Mouse (Mus musculus) embryonic facial prominence, embryonic 15.5 days (tissue): ENCODE measurements around the gene Plgrkt. TPM values are rescaled to one million over a fixed set of nuclear protein-coding genes. Genes with fewer than 3 reads are reported as not detected.

Experiments used
- ATAC-seq: fragments of 200-750 bp; cut with Nextera tagmentation; 2 replicates; pipeline ENCODE4 v1.8.0; 2017; ENCODE audit warnings: low read depth, moderate TSS enrichment; ENCODE audit not compliant: insufficient number of reproducible peaks, low FRiP score, low TSS enrichment
- H3K27ac ChIP-seq: fragments of 300-500 bp; sonication (generic); replicated peaks from 2 replicates; pipeline ENCODE4 v1.5.1; 2015; ENCODE audit warnings: mild to moderate bottlenecking, inconsistent platforms
- H3K27me3 ChIP-seq: fragments of 300-500 bp; sonication (generic); 2 replicates; pipeline ENCODE4 v1.6.1; 2015; ENCODE audit warnings: inconsistent platforms
- H3K36me3 ChIP-seq: fragments of 300-500 bp; sonication (generic); 2 replicates; pipeline ENCODE4 v1.6.1; 2015; ENCODE audit warnings: mild to moderate bottlenecking, inconsistent platforms
- H3K4me1 ChIP-seq: fragments of 300-500 bp; sonication (generic); 2 replicates; pipeline ENCODE4 v1.6.1; 2015; ENCODE audit warnings: inconsistent platforms
- H3K4me2 ChIP-seq: fragments of 300-500 bp; sonication (generic); replicated peaks from 2 replicates; pipeline ENCODE4 v1.6.1; 2015; ENCODE audit warnings: mild to moderate bottlenecking, inconsistent platforms
- H3K4me3 ChIP-seq: fragments of 300-500 bp; sonication (generic); replicated peaks from 2 replicates; pipeline ENCODE4 v1.5.1; 2015; ENCODE audit warnings: mild to moderate bottlenecking, inconsistent platforms
- H3K9ac ChIP-seq: fragments of 300-500 bp; sonication (generic); 2 replicates; pipeline ENCODE4 v1.6.1; 2015; ENCODE audit warnings: inconsistent platforms
- H3K9me3 ChIP-seq: fragments of 300-500 bp; sonication (generic); replicated peaks from 2 replicates; pipeline ENCODE4 v1.6.1; 2016; ENCODE audit warnings: inconsistent platforms
- WGBS: fragments of 180-500 bp; shearing (Covaris S2); methylation state at CpG from one replicate; pipeline ENCODE4 v1.1.7; 2015; 5-methylcytosine and 5-hydroxymethylcytosine counted together
- polyA plus RNA-seq: library from polyadenylated mRNA; unstranded; fragments of >200 nt; fragmentation: Nextera tagmentation; extraction: Ambion mirVana; gene quantifications from 2 replicates; pipeline ENCODE4 v1.2.1, GENCODE M21; 2015

The Plgrkt gene
- polyA plus RNA-seq, 1 experiment from 2014 or later: 83.9 TPM

DNA sequence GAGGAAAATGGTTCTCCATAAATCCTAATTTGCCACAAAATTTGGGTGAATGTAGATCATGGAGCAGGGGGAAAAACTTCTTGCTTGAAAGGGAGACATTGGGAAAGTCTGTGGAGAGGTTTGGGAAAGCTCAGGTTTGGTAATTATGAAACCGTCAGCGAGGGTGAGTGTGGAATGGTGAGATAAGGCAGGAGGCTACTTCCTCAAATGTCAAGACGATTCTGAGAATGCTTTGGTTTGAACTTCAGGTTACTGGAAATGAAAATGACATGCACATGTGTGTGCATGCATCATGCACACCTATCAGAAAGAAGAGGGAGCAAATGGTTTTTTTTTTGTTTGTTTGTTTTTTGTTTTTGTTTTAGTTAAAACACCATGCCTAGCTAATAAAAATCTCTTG lies 33.3 kb upstream of the Plgrkt start:
- Histone ChIP-seq H3K36me3 (no peaks in the 10 kb centered on the region), H3K9ac (no peak overlapping the region)
- 87% methylated on average over 3 of the region's 3 CpGs for whole genome bisulfite sequencing

GRCm38 (mm10) chr19:29399786-29400185 lies 32.6 kb upstream of the Plgrkt start:
- 89% methylated on average over 4 of the region's 4 CpGs for WGBS
- ATAC-seq: no peak
- H3K4me3 ChIP-seq: no peak overlapping the region
- 0 out of 2 replicates have a peak, but pooled peaks cover 3% of the 10 kb centered on the region for H3K4me1 ChIP-seq
- H3K27me3 ChIP-seq: no peaks in the 10 kb centered on the region
- no peaks in the 10 kb centered on the region for H3K9me3 ChIP-seq
- H3K27ac ChIP-seq: no peak overlapping the region
- no peak overlapping the region for H3K4me2 ChIP-seq
- H3K9ac ChIP-seq: no peak overlapping the region
- H3K36me3 ChIP-seq: no peaks in the 10 kb centered on the region

More for the DNA sequence above, 33.3 kb upstream of the Plgrkt start:
- H3K27me3 ChIP-seq: no peaks in the 10 kb centered on the region
- no peak overlapping the region for H3K27ac ChIP-seq
- no peaks in the 10 kb centered on the region for H3K9me3 ChIP-seq
- 0 out of 2 replicates have a peak, but pooled peaks cover 5% of the 10 kb centered on the region for H3K4me1 ChIP-seq
- no peak overlapping the region for H3K4me2 ChIP-seq
- no peak overlapping the region for H3K4me3 ChIP-seq
- ATAC-seq: no peak

DNA sequence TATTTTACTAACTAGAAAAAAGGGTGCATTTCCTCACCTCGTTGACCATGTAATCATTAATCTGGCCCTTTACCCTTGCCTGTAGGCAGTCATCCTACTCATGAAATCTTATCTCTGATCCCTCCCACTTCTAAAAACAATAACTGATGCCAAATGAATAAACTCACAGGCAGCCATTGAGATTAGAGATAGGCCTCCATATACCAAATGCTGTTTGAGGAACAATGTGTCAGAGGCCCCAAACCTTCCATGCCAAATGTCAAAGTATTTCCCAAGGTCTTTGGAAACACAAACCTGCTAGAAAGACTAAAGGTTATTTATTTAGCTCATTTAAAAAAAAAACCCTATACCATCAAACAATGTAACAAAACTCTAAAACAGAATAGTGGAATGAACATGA lies 29.2 kb upstream of the Plgrkt start:
- Histone ChIP-seq H3K9ac (no peak overlapping the region), H3K9me3 (no peaks in the 10 kb centered on the region), H3K4me2 (no peak overlapping the region), H3K27me3 (no peaks in the 10 kb centered on the region), H3K4me1 (no peaks in the 10 kb centered on the region), H3K4me3 (no peak overlapping the region), H3K27ac (no peak overlapping the region), H3K36me3 (no peaks in the 10 kb centered on the region)
- ATAC-seq: no peak
- 71% methylated on average over 1 of the region's 1 CpGs for WGBS

- no peak for ATAC-seq
- 94% methylated on average over 2 of the region's 2 CpGs for WGBS
Observed at GRCm38 (mm10) chr19:29394721-29395120, 27.5 kb upstream of the Plgrkt start.

DNA sequence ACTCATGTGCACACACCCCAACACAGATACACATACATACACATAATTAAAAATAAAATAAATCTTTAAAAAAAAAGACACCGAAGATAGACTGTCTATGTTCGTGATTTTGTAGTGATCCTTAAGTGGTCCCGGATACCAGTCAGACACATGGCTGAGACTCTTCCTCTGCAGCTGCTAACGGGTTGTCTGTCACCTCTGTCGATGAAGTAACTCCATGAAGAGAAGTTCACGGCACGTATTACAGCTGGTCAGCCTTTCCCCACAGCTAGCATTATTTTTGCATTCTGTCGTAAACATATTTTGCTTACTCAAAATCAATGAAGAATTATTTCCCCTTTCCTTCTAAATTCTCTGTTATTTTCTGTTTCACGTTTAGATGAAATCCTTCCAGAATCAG lies 26.1 kb upstream of the Plgrkt start:
- no peak overlapping the region for H3K4me3 ChIP-seq
- H3K27me3 ChIP-seq: no peaks in the 10 kb centered on the region
- no peaks in the 10 kb centered on the region for H3K4me1 ChIP-seq
- H3K27ac ChIP-seq: no peak overlapping the region
- no peak for ATAC-seq
- no peaks in the 10 kb centered on the region for H3K36me3 ChIP-seq
- no peak overlapping the region for H3K9ac ChIP-seq
- no peak overlapping the region for H3K4me2 ChIP-seq
- WGBS: 83% methylated on average over 9 of the region's 9 CpGs
- no peaks in the 10 kb centered on the region for H3K9me3 ChIP-seq

More at GRCm38 (mm10) chr19:29394721-29395120, 27.5 kb upstream of the Plgrkt start:
- Histone ChIP-seq H3K4me2 (no peak overlapping the region), H3K4me1 (no peaks in the 10 kb centered on the region), H3K4me3 (no peak overlapping the region), H3K9ac (no peak overlapping the region), H3K36me3 (no peaks in the 10 kb centered on the region), H3K27ac (no peak overlapping the region), H3K27me3 (no peaks in the 10 kb centered on the region), H3K9me3 (no peaks in the 10 kb centered on the region)

DNA sequence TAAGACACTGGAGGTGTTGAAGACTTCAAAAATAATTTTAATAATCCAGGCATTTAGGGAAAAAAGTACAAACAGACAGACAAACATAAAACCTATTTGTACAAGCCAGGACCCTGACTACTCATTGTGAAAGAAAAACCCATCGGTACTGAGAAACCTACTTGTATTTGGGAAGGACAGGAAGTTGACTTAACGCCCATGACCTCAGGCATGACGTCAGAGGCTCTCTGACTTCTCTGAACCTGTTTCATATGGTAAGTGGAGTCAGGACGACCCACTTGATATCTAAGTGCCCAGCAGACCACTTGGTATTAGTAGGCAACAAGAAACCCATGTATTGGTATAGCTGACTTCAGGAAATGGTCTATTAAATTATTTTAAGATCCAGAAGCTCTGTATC lies 24.1 kb upstream of the Plgrkt start:
- no peak for ATAC-seq
- H3K4me1 ChIP-seq: no peaks in the 10 kb centered on the region

GRCm38 (mm10) chr19:29390483-29390882 lies 23.3 kb upstream of the Plgrkt start:
- Histone ChIP-seq H3K4me2 (no peak overlapping the region), H3K9ac (no peak overlapping the region), H3K9me3 (no peaks in the 10 kb centered on the region), H3K4me1 (no peaks in the 10 kb centered on the region), H3K27ac (no peak overlapping the region), H3K4me3 (no peak overlapping the region), H3K36me3 (no peaks in the 10 kb centered on the region), H3K27me3 (no peaks in the 10 kb centered on the region)
- ATAC-seq: no peak
- 73% methylated on average over 5 of the region's 5 CpGs for WGBS

More for the DNA sequence above, 24.1 kb upstream of the Plgrkt start:
- H3K4me2 ChIP-seq: no peak overlapping the region
- no peak overlapping the region for H3K9ac ChIP-seq
- no peaks in the 10 kb centered on the region for H3K9me3 ChIP-seq
- no peaks in the 10 kb centered on the region for H3K27me3 ChIP-seq
- WGBS: 50% methylated on average over 4 of the region's 4 CpGs
- H3K36me3 ChIP-seq: no peaks in the 10 kb centered on the region
- no peak overlapping the region for H3K27ac ChIP-seq
- H3K4me3 ChIP-seq: no peak overlapping the region

- WGBS: 83% methylated on average over 1 of the region's 1 CpGs
- no peak for ATAC-seq
- no peak overlapping the region for H3K9ac ChIP-seq
- H3K27me3 ChIP-seq: no peaks in the 10 kb centered on the region
- no peak overlapping the region for H3K27ac ChIP-seq
- no peaks in the 10 kb centered on the region for H3K4me1 ChIP-seq
- H3K4me2 ChIP-seq: no peak overlapping the region
- H3K4me3 ChIP-seq: no peak overlapping the region
- H3K9me3 ChIP-seq: no peaks in the 10 kb centered on the region
- no peaks in the 10 kb centered on the region for H3K36me3 ChIP-seq
Observed at GRCm38 (mm10) chr19:29388818-29389217, 21.6 kb upstream of the Plgrkt start.

DNA sequence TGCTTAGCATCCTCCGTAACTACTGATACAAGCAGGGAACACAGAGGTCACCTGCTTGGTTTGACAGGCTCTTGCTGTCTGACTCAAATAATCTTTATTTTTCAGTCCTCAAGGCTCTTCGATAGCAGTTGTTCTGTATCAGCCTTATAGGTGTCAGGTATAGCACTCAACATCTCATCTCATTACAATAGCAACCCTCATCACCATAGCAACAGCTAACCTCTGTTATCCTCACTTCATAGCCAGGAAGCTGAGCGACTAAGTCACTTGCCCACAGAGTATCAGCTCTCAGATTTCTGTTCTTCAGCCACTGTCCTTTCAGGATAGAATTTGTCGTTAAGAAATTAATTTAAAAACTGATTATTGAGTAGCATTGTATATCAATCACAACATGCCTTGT lies 18.6 kb upstream of the Plgrkt start:
- H3K4me2 ChIP-seq: no peak overlapping the region
- no peak overlapping the region for H3K27ac ChIP-seq
- H3K36me3 ChIP-seq: no peaks in the 10 kb centered on the region
- H3K4me3 ChIP-seq: no peak overlapping the region
- no peak for ATAC-seq
- no peaks in the 10 kb centered on the region for H3K9me3 ChIP-seq
- 88% methylated on average over 4 of the region's 4 CpGs for WGBS
- no peaks in the 10 kb centered on the region for H3K4me1 ChIP-seq
- no peak overlapping the region for H3K9ac ChIP-seq
- H3K27me3 ChIP-seq: no peaks in the 10 kb centered on the region

- Histone ChIP-seq H3K27me3 (no peaks in the 10 kb centered on the region), H3K4me3 (no peak overlapping the region), H3K4me1 (no peaks in the 10 kb centered on the region), H3K4me2 (no peak overlapping the region), H3K9me3 (no peaks in the 10 kb centered on the region), H3K36me3 (no peaks in the 10 kb centered on the region), H3K27ac (no peak overlapping the region), H3K9ac (no peak overlapping the region)
- no peak for ATAC-seq
- WGBS: 82% methylated on average over 6 of the region's 6 CpGs
Observed at GRCm38 (mm10) chr19:29384994-29385393, 17.8 kb upstream of the Plgrkt start.

DNA sequence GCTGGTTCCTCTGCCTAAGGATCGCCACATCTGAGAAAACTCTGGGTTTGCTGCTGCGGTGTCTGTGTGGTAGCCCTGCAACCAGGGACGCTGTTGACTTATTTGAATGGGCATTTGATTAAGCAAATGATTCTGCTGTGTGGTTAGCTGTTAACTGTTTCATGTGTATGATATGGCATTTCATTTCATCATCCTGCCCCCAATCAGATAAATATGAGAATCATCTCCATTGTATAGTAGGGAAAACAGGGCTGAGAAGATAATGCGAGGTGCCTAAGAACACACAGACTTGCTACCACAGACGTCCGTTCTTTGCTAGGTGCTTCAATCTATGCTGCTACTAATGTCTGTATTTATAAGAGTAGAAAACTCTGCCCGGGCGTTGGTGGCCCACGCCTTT lies 17.2 kb upstream of the Plgrkt start:
- H3K4me1 ChIP-seq: no peaks in the 10 kb centered on the region
- 78% methylated on average over 9 of the region's 9 CpGs for WGBS
- H3K9ac ChIP-seq: no peak overlapping the region
- no peak for ATAC-seq
- no peaks in the 10 kb centered on the region for H3K36me3 ChIP-seq
- no peak overlapping the region for H3K4me3 ChIP-seq
- H3K4me2 ChIP-seq: no peak overlapping the region
- no peaks in the 10 kb centered on the region for H3K27me3 ChIP-seq
- no peak overlapping the region for H3K27ac ChIP-seq
- no peaks in the 10 kb centered on the region for H3K9me3 ChIP-seq

GRCm38 (mm10) chr19:29383368-29383767 lies 16.2 kb upstream of the Plgrkt start:
- H3K27ac ChIP-seq: no peak overlapping the region
- H3K4me1 ChIP-seq: no peaks in the 10 kb centered on the region
- no peaks in the 10 kb centered on the region for H3K27me3 ChIP-seq
- no peak overlapping the region for H3K4me3 ChIP-seq
- H3K36me3 ChIP-seq: no peaks in the 10 kb centered on the region
- WGBS: 91% methylated on average over 5 of the region's 5 CpGs
- H3K4me2 ChIP-seq: no peak overlapping the region
- ATAC-seq: no peak
- H3K9ac ChIP-seq: no peak overlapping the region
- no peaks in the 10 kb centered on the region for H3K9me3 ChIP-seq
